Mouse (Mus musculus): ENCODE data around the gene Rnf151. TPM values are rescaled to one million over a fixed set of nuclear protein-coding genes. Genes with fewer than 3 reads are reported as not detected.

The Rnf151 gene
- polyA plus RNA-seq, 1 experiment from 2014 or later: not detected

- Histone ChIP-seq H3K27me3 (ENCODE audit: insufficient read depth, low read length) (no peaks in the 10 kb centered on the region), H3K27ac (no peak overlapping the region), H3K4me1 (replicated peaks; ENCODE audit: insufficient read depth, low read length) (no peaks in the 10 kb centered on the region), H3K36me3 (ENCODE audit: insufficient read depth, low read length) (no peaks in the 10 kb centered on the region), H3K9ac (ENCODE audit: low read depth, low read length) (no peak overlapping the region), H3K4me3 (replicated peaks; ENCODE audit: low read depth, low read length) (no peak overlapping the region), H3K9me3 (replicated peaks; ENCODE audit: low read length) (no peaks in the 10 kb centered on the region), H3K4me2 (ENCODE audit: low read length) (no peak overlapping the region)
- TF ChIP-seq CTCF (IDR thresholded peaks at IDR 0.05; ENCODE audit: low read depth): no peak
- WGBS: 66% methylated on average over 17 of the region's 17 CpGs
- ATAC-seq (replicated peaks; ENCODE audit: low FRiP score, low read depth) (no peak), DNase-seq (ENCODE audit: low spot score) (no peak)
Measured at GRCm38 (mm10) chr17:24728184-24728583, 10.3 kb upstream of the Rnf151 start.

GRCm38 (mm10) chr17:24727618-24728017 lies 9.8 kb upstream of the Rnf151 start, which contains the start of gene Rpl3l:
TSS of gene Rpl3l (plus strand) at chr17:24727820.
- TF ChIP-seq CTCF (IDR thresholded peaks at IDR 0.05; ENCODE audit: low read depth): no peak

GRCm38 (mm10) chr17:24725637-24726390 lies 8.0 kb upstream of the Rnf151 start:
- DNase-seq (ENCODE audit: low spot score): no peak
- 84% methylated on average over 3 of the region's 3 CpGs for WGBS
- 0 out of 2 replicates have a peak, but pooled peaks have one; percentile 25 for TF ChIP-seq CTCF (IDR thresholded peaks at IDR 0.05; ENCODE audit: low read depth)

More at GRCm38 (mm10) chr17:24727618-24728017, 9.8 kb upstream of the Rnf151 start, which contains the start of gene Rpl3l:
- 0 out of 2 replicates have a peak, but pooled peaks cover under 1% of the 10 kb centered on the region for H3K36me3 ChIP-seq (ENCODE audit: insufficient read depth, low read length)
- H3K9ac ChIP-seq (ENCODE audit: low read depth, low read length): no peak within 1 kb of the TSS
- DNase-seq (ENCODE audit: low spot score) (no peak), ATAC-seq (replicated peaks; ENCODE audit: low FRiP score, low read depth) (no peak)
- H3K4me1 ChIP-seq (replicated peaks; ENCODE audit: insufficient read depth, low read length): no peaks in the 10 kb centered on the region
- no peaks in the 10 kb centered on the region for H3K27me3 ChIP-seq (ENCODE audit: insufficient read depth, low read length)
- no peak within 1 kb of the TSS for H3K4me2 ChIP-seq (ENCODE audit: low read length)
- WGBS: 49% methylated on average over 2 of the region's 2 CpGs
- H3K4me3 ChIP-seq (replicated peaks; ENCODE audit: low read depth, low read length): no peak within 1 kb of the TSS
- no peak within 1 kb of the TSS for H3K27ac ChIP-seq
- no peaks in the 10 kb centered on the region for H3K9me3 ChIP-seq (replicated peaks; ENCODE audit: low read length)

GRCm38 (mm10) chr17:24724184-24724583 lies 6.3 kb upstream of the Rnf151 start, which contains the start of gene Ndufb10:
TSS of gene Ndufb10 (minus strand) at chr17:24724478.
- 0% methylated on average over 30 of the region's 30 CpGs for WGBS
- Histone ChIP-seq H3K27me3 (ENCODE audit: insufficient read depth, low read length) (no peaks in the 10 kb centered on the region), H3K4me2 (ENCODE audit: low read length) (peak within 1 kb of the TSS; percentile 90), H3K4me3 (replicated peaks; ENCODE audit: low read depth, low read length) (peak within 1 kb of the TSS; percentile 88), H3K27ac (peak within 1 kb of the TSS; percentile 91), H3K4me1 (replicated peaks; ENCODE audit: insufficient read depth, low read length) (peaks cover 8% of the 10 kb centered on the region), H3K9me3 (replicated peaks; ENCODE audit: low read length) (no peaks in the 10 kb centered on the region), H3K36me3 (ENCODE audit: insufficient read depth, low read length) (peaks cover 15% of the 10 kb centered on the region; the same call in 1 of the 2 replicates), H3K9ac (ENCODE audit: low read depth, low read length) (peak within 1 kb of the TSS; percentile 92)
- TF ChIP-seq CTCF (IDR thresholded peaks at IDR 0.05; ENCODE audit: low read depth): peak; percentile 98
- peak; percentile 65 for ATAC-seq (replicated peaks; ENCODE audit: low FRiP score, low read depth)
- peak; percentile 98 for DNase-seq (ENCODE audit: low spot score)

More at GRCm38 (mm10) chr17:24725637-24726390, 8.0 kb upstream of the Rnf151 start:
- no peak overlapping the region for H3K27ac ChIP-seq
- no peak for ATAC-seq (replicated peaks; ENCODE audit: low FRiP score, low read depth)
- peaks cover 15% of the 10 kb centered on the region; the same call in 1 of the 2 replicates for H3K36me3 ChIP-seq (ENCODE audit: insufficient read depth, low read length)
- no peaks in the 10 kb centered on the region for H3K9me3 ChIP-seq (replicated peaks; ENCODE audit: low read length)
- H3K4me2 ChIP-seq (ENCODE audit: low read length): no peak overlapping the region
- H3K4me1 ChIP-seq (replicated peaks; ENCODE audit: insufficient read depth, low read length): peaks cover 8% of the 10 kb centered on the region
- H3K27me3 ChIP-seq (ENCODE audit: insufficient read depth, low read length): no peaks in the 10 kb centered on the region
- H3K4me3 ChIP-seq (replicated peaks; ENCODE audit: low read depth, low read length): no peak overlapping the region
- H3K9ac ChIP-seq (ENCODE audit: low read depth, low read length): no peak overlapping the region

GRCm38 (mm10) chr17:24723881-24724180 lies 6.0 kb upstream of the Rnf151 start:
- H3K4me2 ChIP-seq (ENCODE audit: low read length): peak overlapping the region; percentile 90
- no peak for TF ChIP-seq CTCF (IDR thresholded peaks at IDR 0.05; ENCODE audit: low read depth)
- peaks cover 8% of the 10 kb centered on the region for H3K4me1 ChIP-seq (replicated peaks; ENCODE audit: insufficient read depth, low read length)
- H3K27ac ChIP-seq: peak overlapping the region; percentile 91
- H3K36me3 ChIP-seq (ENCODE audit: insufficient read depth, low read length): peaks cover 15% of the 10 kb centered on the region; the same call in 1 of the 2 replicates
- H3K9ac ChIP-seq (ENCODE audit: low read depth, low read length): peak overlapping the region; percentile 92
- no peak for ATAC-seq (replicated peaks; ENCODE audit: low FRiP score, low read depth)
- H3K4me3 ChIP-seq (replicated peaks; ENCODE audit: low read depth, low read length): peak overlapping the region; percentile 88
- WGBS: 1% methylated on average over 15 of the region's 15 CpGs
- no peaks in the 10 kb centered on the region for H3K9me3 ChIP-seq (replicated peaks; ENCODE audit: low read length)
- peak; percentile 31 for DNase-seq (ENCODE audit: low spot score)
- no peaks in the 10 kb centered on the region for H3K27me3 ChIP-seq (ENCODE audit: insufficient read depth, low read length)

- Histone ChIP-seq H3K36me3 (ENCODE audit: insufficient read depth, low read length) (peaks cover 15% of the 10 kb centered on the region; the same call in 1 of the 2 replicates), H3K27me3 (ENCODE audit: insufficient read depth, low read length) (no peaks in the 10 kb centered on the region), H3K4me3 (replicated peaks; ENCODE audit: low read depth, low read length) (peak overlapping the region; percentile 88), H3K4me2 (ENCODE audit: low read length) (peak overlapping the region; percentile 90), H3K9me3 (replicated peaks; ENCODE audit: low read length) (no peaks in the 10 kb centered on the region), H3K27ac (peak overlapping the region; percentile 91), H3K9ac (ENCODE audit: low read depth, low read length) (peak overlapping the region; percentile 92), H3K4me1 (replicated peaks; ENCODE audit: insufficient read depth, low read length) (peaks cover 8% of the 10 kb centered on the region)
- ATAC-seq (replicated peaks; ENCODE audit: low FRiP score, low read depth): no peak
- WGBS: 1% methylated on average over 12 of the region's 12 CpGs
- DNase-seq (ENCODE audit: low spot score): no peak
- no peak for TF ChIP-seq CTCF (IDR thresholded peaks at IDR 0.05; ENCODE audit: low read depth)
Measured at GRCm38 (mm10) chr17:24723122-24723880, 5.4 kb upstream of the Rnf151 start.
